Mouse (Mus musculus) midbrain, embryonic 15.5 days (tissue): Measurements from ENCODE around the gene Ndrg3. TPM values are rescaled to one million over a fixed set of nuclear protein-coding genes. Genes with fewer than 3 reads are reported as not detected.

Experiments
- ATAC-seq: fragments of 200-750 bp; cut with Nextera tagmentation; replicated peaks from 2 replicates; pipeline ENCODE4 v1.8.0; 2017; ENCODE audit warnings: moderate TSS enrichment
- H3K27ac ChIP-seq: fragments of 300-500 bp; sonication (generic); 2 replicates; pipeline ENCODE4 v1.5.1; 2015; ENCODE audit warnings: mild to moderate bottlenecking, inconsistent platforms
- H3K27me3 ChIP-seq: fragments of 300-500 bp; sonication (generic); replicated peaks from 2 replicates; pipeline ENCODE4 v1.6.1; 2015; ENCODE audit warnings: inconsistent platforms
- H3K36me3 ChIP-seq: fragments of 300-500 bp; sonication (generic); replicated peaks from 2 replicates; pipeline ENCODE4 v1.6.1; 2015; ENCODE audit warnings: inconsistent platforms
- H3K4me1 ChIP-seq: fragments of 300-500 bp; sonication (generic); 2 replicates; pipeline ENCODE4 v1.6.1; 2015; ENCODE audit warnings: inconsistent platforms
- H3K4me2 ChIP-seq: fragments of 300-500 bp; sonication (generic); 2 replicates; pipeline ENCODE4 v1.6.1; 2015; ENCODE audit warnings: inconsistent platforms, mild to moderate bottlenecking, moderate library complexity
- H3K4me3 ChIP-seq: fragments of 300-500 bp; sonication (generic); 2 replicates; pipeline ENCODE4 v1.5.1; 2015; ENCODE audit warnings: mild to moderate bottlenecking, inconsistent platforms
- H3K9ac ChIP-seq: fragments of 300-500 bp; sonication (generic); 2 replicates; pipeline ENCODE4 v1.6.1; 2015; ENCODE audit warnings: mild to moderate bottlenecking, inconsistent platforms
- H3K9me3 ChIP-seq: fragments of 300-500 bp; sonication (generic); 2 replicates; pipeline ENCODE4 v1.6.1; 2016; ENCODE audit warnings: inconsistent platforms
- WGBS: fragments of 180-500 bp; shearing (Covaris S2); methylation state at CpG from one replicate; pipeline ENCODE4 v1.1.7; 2015; ENCODE audit warnings: mixed read lengths; 5-methylcytosine and 5-hydroxymethylcytosine counted together
- polyA plus RNA-seq: library from polyadenylated mRNA; unstranded; fragments of >200 nt; fragmentation: Nextera tagmentation; extraction: Ambion mirVana; gene quantifications from 2 replicates; pipeline ENCODE4 v1.2.1, GENCODE M21; 2015

The Ndrg3 gene
- polyA plus RNA-seq, 1 experiment from 2014 or later, result 136 TPM

DNA sequence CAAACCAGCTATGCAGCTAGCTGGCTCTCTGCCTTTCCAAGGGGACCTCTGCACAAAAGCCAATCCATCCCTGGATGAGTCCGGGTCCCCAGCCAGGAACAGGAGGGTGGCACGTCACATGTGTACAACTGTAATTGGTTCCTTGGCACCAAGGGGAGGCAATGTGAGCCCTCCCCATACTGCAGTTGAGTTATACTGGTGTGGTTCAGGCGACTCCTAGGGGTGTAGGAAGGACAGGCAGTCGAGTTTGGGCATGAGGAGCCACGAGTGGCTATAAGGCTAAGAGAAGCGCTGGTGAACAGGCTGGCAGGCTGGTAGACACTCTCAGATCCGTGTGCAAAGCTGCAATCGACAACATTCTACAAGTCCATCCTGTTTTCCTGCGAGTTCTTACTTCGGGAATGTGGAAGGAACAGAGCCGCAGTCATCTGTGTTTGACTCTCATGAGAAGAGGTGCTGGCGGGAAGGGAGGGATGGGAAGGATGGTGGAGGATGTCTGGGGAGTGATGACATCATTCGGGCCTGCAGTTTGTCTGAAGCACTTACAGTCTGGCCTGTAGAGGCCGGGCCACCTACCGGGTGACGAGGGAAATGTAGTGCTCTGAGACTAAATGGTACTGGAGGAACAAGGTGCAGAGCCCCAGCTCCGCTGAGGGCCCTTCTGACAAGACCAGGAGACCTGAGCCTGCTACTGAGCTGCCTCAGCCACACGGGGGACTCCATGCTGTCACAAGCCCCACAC lies 24.8 kb upstream of the Ndrg3 start:
- WGBS, result 89% methylated on average over 18 of the region's 18 CpGs
- no peak overlapping the region for H3K4me3 ChIP-seq
- H3K36me3 ChIP-seq, result peaks cover 57% of the 10 kb centered on the region
- no peak overlapping the region for H3K9ac ChIP-seq
- H3K4me2 ChIP-seq, result no peak overlapping the region
- no peak overlapping the region for H3K27ac ChIP-seq
- ATAC-seq, result no peak
- no peaks in the 10 kb centered on the region for H3K27me3 ChIP-seq
- H3K4me1 ChIP-seq, result no peaks in the 10 kb centered on the region
- H3K9me3 ChIP-seq, result no peaks in the 10 kb centered on the region

DNA sequence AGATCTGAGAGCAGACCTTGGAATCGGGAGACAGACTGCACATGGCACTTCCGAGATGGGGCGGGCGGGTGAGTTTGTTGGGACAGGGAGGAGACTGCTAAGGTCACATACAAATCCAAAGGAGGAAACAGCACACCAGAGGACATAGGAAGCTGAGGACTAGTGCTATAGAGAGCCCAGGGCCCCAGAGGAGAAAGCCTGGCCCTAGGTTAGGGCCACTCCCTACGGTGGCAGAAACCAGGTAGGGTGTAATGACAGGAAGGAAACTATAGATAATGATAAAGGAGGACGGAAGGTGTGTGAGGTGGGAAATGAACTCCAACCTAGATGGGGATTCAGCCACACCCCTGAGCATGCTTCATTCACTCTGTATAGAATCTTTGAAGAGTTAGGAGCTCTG lies 20.5 kb upstream of the Ndrg3 start:
- ATAC-seq, result no peak
- whole genome bisulfite sequencing, result 87% methylated on average over 6 of the region's 6 CpGs
- Histone ChIP-seq H3K4me3 (no peak overlapping the region), H3K4me1 (peaks cover 1% of the 10 kb centered on the region), H3K36me3 (peaks cover 16% of the 10 kb centered on the region), H3K9ac (no peak overlapping the region), H3K9me3 (no peaks in the 10 kb centered on the region), H3K27ac (no peak overlapping the region), H3K4me2 (no peak overlapping the region), H3K27me3 (no peaks in the 10 kb centered on the region)

DNA sequence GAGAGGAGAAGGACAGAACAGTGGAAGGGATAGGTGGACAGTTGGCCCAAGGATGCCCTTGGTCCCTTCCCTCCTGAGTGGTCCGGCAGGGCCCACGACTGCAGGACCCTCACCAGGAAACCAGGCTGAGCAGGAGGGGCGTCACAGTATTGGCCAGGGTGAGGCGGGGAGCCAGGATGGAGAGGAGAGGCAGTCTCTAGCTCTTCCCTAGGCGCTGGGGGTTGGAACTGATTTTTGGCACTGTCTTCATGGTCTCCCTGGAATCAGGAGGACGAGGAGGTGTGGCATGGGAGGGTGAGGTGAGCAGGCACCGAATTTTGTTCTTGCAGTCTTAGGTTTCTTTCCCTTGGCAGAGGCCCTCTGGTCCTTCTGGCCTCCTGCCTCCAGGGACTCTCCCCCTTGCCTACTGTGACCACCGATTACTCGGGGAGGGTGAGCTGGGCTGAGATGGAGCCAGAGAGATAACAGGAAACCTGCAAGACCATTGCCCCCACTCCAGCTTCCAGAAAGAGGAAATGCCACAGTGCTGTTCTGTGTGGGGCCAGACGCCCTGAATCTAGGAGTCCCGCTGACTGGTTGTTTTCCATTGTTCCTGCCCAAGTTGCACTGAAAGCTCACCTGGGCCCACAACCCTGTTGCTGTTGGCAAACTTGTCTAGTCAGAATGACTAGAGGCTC lies 18.9 kb upstream of the Ndrg3 start:
- Histone ChIP-seq H3K9ac (no peak overlapping the region), H3K4me2 (no peak overlapping the region), H3K4me3 (no peak overlapping the region), H3K27ac (no peak overlapping the region), H3K9me3 (no peaks in the 10 kb centered on the region), H3K27me3 (no peaks in the 10 kb centered on the region), H3K4me1 (peaks cover 11% of the 10 kb centered on the region), H3K36me3 (peaks cover under 1% of the 10 kb centered on the region)
- 65% methylated on average over 11 of the region's 11 CpGs for WGBS
- no peak for ATAC-seq

DNA sequence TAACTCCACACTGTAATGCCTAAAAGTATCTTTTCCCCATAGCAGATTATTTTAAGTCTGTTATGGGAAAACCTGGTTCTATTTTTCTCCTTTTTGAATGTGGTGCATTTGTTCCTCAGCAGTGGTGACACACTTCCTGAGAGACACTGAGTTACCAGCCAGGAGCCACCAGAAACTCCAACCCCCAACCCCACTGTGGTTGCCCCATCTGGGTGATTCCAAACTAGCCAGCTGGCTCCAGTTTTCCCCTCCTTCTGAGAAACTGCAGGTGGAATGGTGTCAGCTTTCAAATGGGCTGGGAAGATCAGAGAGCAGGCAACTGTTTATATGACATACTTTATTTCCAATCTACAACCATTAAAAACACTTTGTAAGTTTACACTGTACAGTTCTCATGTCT lies 18.3 kb upstream of the Ndrg3 start:
- no peaks in the 10 kb centered on the region for H3K36me3 ChIP-seq
- no peak overlapping the region for H3K4me3 ChIP-seq
- H3K9me3 ChIP-seq, result no peaks in the 10 kb centered on the region
- no peaks in the 10 kb centered on the region for H3K27me3 ChIP-seq
- H3K9ac ChIP-seq, result no peak overlapping the region
- H3K27ac ChIP-seq, result no peak overlapping the region
- H3K4me1 ChIP-seq, result peaks cover 11% of the 10 kb centered on the region
- no peak overlapping the region for H3K4me2 ChIP-seq
- ATAC-seq, result no peak

DNA sequence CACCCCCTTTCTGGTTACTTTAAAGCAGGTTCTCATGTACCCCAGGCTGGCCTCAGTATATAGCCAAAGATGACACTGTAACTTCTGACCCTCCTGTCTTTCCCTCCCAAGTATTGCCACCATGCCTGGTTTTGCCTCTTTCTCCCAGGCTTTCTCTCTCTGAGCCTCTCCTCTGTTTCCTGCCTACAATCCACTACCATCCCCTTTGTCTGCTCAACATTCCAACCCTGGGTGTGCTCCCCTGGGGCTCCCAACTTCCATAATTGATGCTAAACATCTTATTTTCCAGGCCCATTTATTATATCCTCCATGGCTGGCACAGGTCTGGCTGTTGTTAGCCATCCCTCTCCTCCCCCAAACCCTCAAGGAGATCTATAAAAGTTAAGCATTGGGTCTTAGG lies 16.7 kb upstream of the Ndrg3 start:
- H3K9ac ChIP-seq, result no peak overlapping the region
- H3K4me2 ChIP-seq, result no peak overlapping the region
- no peaks in the 10 kb centered on the region for H3K27me3 ChIP-seq
- no peak overlapping the region for H3K27ac ChIP-seq
- no peaks in the 10 kb centered on the region for H3K9me3 ChIP-seq
- ATAC-seq, result no peak
- no peak overlapping the region for H3K4me3 ChIP-seq
- H3K36me3 ChIP-seq, result no peaks in the 10 kb centered on the region
- H3K4me1 ChIP-seq, result peaks cover 11% of the 10 kb centered on the region

DNA sequence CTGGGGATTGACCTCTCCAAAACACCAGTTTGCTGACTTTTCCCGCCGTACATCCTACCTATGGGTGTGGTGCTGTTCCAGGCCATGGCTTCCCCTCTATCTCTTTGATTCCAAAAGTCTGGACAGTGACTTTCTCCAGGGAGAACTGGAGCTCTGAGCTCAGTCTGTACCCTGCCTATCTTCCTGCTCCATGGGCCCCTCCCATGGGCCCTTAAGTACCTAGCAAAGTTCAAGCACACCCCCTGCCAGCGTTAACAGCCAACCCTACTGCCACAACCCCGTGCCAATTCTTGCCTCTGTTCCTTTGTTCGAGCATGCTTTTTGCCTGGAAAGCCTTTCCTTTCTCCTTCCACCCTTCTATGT lies 15.4 kb upstream of the Ndrg3 start:
- H3K27me3 ChIP-seq, result no peaks in the 10 kb centered on the region
- H3K9me3 ChIP-seq, result no peaks in the 10 kb centered on the region
- peak overlapping the region; percentile 69 for H3K27ac ChIP-seq
- H3K4me2 ChIP-seq, result peak overlapping the region; percentile 98
- H3K9ac ChIP-seq, result peak overlapping the region; percentile 45
- no peaks in the 10 kb centered on the region for H3K36me3 ChIP-seq
- ATAC-seq, result peak; percentile 53; the same call in 1 of the 2 replicates
- WGBS, result 32% methylated on average over 5 of the region's 5 CpGs
- peaks cover 11% of the 10 kb centered on the region for H3K4me1 ChIP-seq
- H3K4me3 ChIP-seq, result peak overlapping the region; percentile 56

DNA sequence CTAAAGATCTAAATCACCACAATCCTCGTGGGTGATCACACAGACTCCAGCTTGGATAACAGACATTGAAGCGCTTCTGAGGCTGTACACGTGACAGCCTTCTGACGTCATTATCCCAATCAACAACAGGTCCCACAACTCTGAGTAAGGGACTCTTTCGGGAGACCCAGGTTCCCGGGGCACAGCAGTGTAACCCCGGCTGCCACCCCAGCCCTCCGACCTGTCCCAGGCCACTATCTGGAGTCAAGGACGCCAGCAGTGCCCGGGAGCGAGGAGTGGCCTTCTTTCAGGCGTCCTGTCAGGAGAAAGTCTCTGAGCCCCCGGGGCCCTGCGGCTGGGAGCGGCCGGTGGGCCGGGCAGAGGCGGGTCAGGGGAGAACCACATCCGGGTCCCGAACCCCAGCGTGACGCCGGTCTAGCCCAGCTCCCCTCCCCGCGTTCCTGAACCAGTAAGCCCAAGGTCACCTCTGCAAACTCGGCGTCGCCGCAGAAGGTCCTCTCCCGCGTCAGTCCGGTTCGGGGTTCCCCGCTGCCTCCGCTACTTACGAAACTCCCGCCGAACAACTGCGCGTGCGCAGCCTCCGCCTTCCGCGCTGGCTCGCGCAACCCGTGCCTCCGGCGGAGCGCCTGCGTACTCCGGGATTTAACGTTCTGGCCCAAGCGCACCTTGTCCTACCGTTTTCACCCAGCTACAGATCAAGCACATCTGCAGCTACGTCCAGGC lies 14.8 kb upstream of the Ndrg3 start, which contains the start of gene Dsn1:
Gene Dsn1, minus strand, starts transcription at position 644 of the 723 bp plus-strand sequence.
- peak within 1 kb of the TSS; percentile 45 for H3K9ac ChIP-seq
- peak; percentile 81 for ATAC-seq
- H3K27me3 ChIP-seq, result no peaks in the 10 kb centered on the region
- H3K36me3 ChIP-seq, result no peaks in the 10 kb centered on the region
- H3K9me3 ChIP-seq, result no peaks in the 10 kb centered on the region
- under 1% methylated on average over 56 of the region's 56 CpGs for WGBS
- peaks cover 11% of the 10 kb centered on the region for H3K4me1 ChIP-seq
- H3K4me2 ChIP-seq, result peak within 1 kb of the TSS; percentile 98
- H3K4me3 ChIP-seq, result peak within 1 kb of the TSS; percentile 56
- H3K27ac ChIP-seq, result peak within 1 kb of the TSS; percentile 69

DNA sequence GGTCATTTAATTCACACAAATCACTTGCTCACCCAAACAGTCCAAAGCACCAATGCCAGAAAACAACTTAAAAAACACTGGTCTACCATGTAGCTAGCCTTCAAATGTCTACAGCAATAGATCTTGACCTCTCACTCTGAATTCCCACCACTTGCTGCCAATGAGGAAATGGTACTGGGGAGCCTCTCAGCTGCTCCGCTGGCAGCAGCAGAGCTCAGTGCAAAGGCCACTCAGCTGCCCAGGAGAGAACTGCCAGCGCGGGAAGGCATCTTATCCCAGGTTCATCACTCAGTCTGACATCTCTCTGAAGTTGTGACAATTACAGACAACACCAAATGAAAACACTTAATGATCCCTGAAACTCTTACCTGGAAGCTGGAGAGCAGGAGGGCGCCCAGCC lies 10.5 kb upstream of the Ndrg3 start:
- H3K4me3 ChIP-seq, result no peak overlapping the region
- no peaks in the 10 kb centered on the region for H3K9me3 ChIP-seq
- no peaks in the 10 kb centered on the region for H3K36me3 ChIP-seq
- WGBS, result 93% methylated on average over 4 of the region's 4 CpGs
- H3K4me1 ChIP-seq, result peaks cover 10% of the 10 kb centered on the region
- H3K9ac ChIP-seq, result no peak overlapping the region
- no peak overlapping the region for H3K27ac ChIP-seq
- H3K4me2 ChIP-seq, result no peak overlapping the region
- no peak for ATAC-seq
- no peaks in the 10 kb centered on the region for H3K27me3 ChIP-seq

DNA sequence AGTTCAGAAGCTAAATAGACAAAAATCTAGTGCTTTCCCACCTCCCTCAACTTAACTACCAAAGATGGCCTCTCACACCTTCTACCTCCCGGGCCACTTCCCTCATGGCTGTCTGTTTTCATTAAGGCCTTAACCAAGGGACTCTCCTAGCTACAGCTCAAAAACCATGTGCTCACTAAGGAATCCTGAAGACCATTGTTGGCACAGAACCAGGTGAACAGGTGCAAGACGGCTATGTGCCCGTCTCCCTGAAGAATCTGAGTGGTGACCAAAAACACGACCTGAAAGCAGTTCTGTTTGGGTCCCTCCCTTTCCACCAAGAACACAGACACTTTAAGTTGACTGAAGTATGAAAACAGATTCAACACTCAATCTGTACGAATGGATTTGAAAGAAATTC lies 6.4 kb upstream of the Ndrg3 start:
- Histone ChIP-seq H3K4me2 (no peak overlapping the region), H3K4me3 (no peak overlapping the region), H3K9me3 (no peaks in the 10 kb centered on the region), H3K27ac (no peak overlapping the region), H3K36me3 (no peaks in the 10 kb centered on the region), H3K27me3 (no peaks in the 10 kb centered on the region), H3K9ac (no peak overlapping the region), H3K4me1 (no peaks in the 10 kb centered on the region)
- 92% methylated on average over 5 of the region's 5 CpGs for WGBS
- no peak for ATAC-seq

DNA sequence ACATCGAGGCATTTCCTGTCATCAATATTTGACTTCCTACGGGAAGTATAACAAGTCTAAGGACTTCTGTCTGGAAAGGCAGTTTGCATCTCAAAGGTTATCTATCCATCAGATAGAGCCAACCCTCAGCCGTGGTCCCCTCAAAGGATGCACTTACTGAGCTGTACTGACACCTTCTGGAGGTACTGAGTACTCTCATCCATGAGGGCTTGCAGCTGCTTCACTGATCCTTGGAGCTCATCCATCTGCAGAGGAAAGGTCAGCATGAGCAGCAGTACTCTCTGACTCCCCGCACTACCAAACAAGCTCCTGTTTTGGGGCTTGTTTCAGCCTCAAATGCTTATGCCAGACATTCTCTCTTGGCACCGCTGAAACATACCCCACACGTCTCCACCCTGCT lies 4.7 kb upstream of the Ndrg3 start:
- H3K4me3 ChIP-seq, result no peak overlapping the region
- no peak for ATAC-seq
- 68% methylated on average over 6 of the region's 6 CpGs for WGBS

DNA sequence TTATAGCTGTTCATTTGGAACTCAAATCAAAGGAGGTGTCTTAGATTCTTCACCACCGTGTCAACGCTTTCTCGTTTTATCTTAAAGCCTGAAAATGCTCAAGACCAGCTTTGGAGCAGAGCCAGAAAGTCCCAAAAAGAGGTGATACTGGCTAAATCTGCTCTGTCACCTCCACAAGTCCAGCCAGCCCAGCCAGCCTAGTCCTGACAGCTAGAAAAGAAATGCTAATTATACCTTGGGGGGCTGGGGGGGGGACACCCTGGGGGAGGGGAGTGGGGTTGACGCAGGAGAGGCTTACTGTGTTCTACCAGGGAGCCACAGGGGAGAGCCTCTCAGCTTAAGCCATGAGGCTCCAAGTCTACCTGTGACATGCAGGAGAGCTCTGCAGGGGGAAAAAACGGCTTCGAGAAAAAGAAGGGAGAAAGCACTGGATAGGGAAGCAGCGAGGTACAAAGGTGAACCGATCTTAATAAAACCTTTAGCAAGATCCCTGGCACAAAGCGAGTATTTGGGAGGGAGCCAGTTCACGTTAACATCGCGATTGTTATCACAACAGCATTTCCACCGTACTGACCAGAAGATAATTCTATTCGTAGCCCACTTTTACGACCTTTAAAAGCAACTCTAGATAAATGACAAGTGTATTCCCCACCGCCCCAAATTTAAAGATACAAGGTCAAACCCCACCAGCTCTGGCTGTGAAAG lies 977 bp downstream of the Ndrg3 start:
- Histone ChIP-seq H3K27ac (no peak overlapping the region), H3K36me3 (no peaks in the 10 kb centered on the region), H3K27me3 (no peaks in the 10 kb centered on the region), H3K4me1 (peaks cover 10% of the 10 kb centered on the region), H3K4me3 (peak overlapping the region; percentile 76), H3K4me2 (peak overlapping the region; percentile 63), H3K9ac (peak overlapping the region; percentile 90), H3K9me3 (no peaks in the 10 kb centered on the region)
- 3% methylated on average over 16 of the region's 16 CpGs for WGBS
- no peak for ATAC-seq

More for the DNA sequence above, 4.7 kb upstream of the Ndrg3 start:
- Histone ChIP-seq H3K9me3 (no peaks in the 10 kb centered on the region), H3K27me3 (no peaks in the 10 kb centered on the region), H3K36me3 (no peaks in the 10 kb centered on the region), H3K4me2 (no peak overlapping the region), H3K9ac (no peak overlapping the region), H3K27ac (no peak overlapping the region), H3K4me1 (no peaks in the 10 kb centered on the region)

DNA sequence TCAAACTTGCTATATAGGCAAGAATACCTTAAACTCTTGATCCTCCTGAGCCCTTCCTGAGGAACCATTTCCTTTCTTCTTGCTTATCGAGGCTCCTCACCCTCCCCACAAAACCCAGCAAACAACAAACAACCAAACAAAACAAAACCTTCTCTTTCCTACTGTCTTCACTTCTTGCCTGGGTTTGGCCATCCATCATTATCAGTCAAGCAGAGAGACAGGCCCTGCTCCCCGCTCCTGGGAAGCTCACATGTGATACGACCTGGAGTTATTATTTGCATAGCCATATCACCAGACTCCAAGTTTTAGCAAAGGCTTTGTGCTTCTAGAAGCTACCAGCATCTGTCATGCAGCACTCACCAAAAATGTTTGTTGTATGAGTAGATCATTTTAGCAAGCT lies 4.5 kb downstream of the Ndrg3 start:
- peaks cover 13% of the 10 kb centered on the region for H3K4me1 ChIP-seq
- H3K4me3 ChIP-seq, result no peak overlapping the region
- no peak overlapping the region for H3K27ac ChIP-seq
- no peaks in the 10 kb centered on the region for H3K27me3 ChIP-seq
- H3K9me3 ChIP-seq, result no peaks in the 10 kb centered on the region
- ATAC-seq, result no peak
- no peaks in the 10 kb centered on the region for H3K36me3 ChIP-seq
- no peak overlapping the region for H3K9ac ChIP-seq
- WGBS, result 80% methylated on average over 3 of the region's 3 CpGs
- H3K4me2 ChIP-seq, result no peak overlapping the region
